Mouse (Mus musculus) midbrain, embryonic 14.5 days (tissue): ENCODE data around the gene Cytl1. TPM values are rescaled to one million over a fixed set of nuclear protein-coding genes. Genes with fewer than 3 reads are reported as not detected.

Experiments
- ATAC-seq: fragments of 200-750 bp; cut with Nextera tagmentation; 2 replicates; pipeline ENCODE4 v1.8.0; 2017; ENCODE audit warnings: moderate number of reproducible peaks, moderate library complexity; ENCODE audit not compliant: low FRiP score, low TSS enrichment
- DNase-seq: peaks from one replicate; pipeline ENCODE4 v3.0.0-alpha.2; 2015
- H3K27ac ChIP-seq: fragments of 300-500 bp; sonication (generic); replicated peaks from 2 replicates; pipeline ENCODE4 v1.5.1; 2014; ENCODE audit warnings: mild to moderate bottlenecking, low read depth, low read length, moderate library complexity
- H3K27me3 ChIP-seq: fragments of 300-500 bp; sonication (generic); 2 replicates; pipeline ENCODE4 v1.6.1; 2014; ENCODE audit warnings: low read length, control low read depth, mixed read lengths; ENCODE audit not compliant: control insufficient read depth, insufficient read depth
- H3K36me3 ChIP-seq: fragments of 300-500 bp; sonication (generic); 2 replicates; pipeline ENCODE4 v1.6.1; 2014; ENCODE audit warnings: low read length, control low read depth; ENCODE audit not compliant: control insufficient read depth, insufficient read depth
- H3K4me1 ChIP-seq: fragments of 300-500 bp; sonication (generic); 2 replicates; pipeline ENCODE4 v1.6.1; 2014; ENCODE audit warnings: mild to moderate bottlenecking, antibody characterized with exemption, low read length, control low read depth; ENCODE audit not compliant: control insufficient read depth, insufficient read depth
- H3K4me2 ChIP-seq: fragments of 300-500 bp; sonication (generic); 2 replicates; pipeline ENCODE4 v1.6.1; 2014; ENCODE audit warnings: mild to moderate bottlenecking, low read length, moderate library complexity
- H3K4me3 ChIP-seq: fragments of 300-500 bp; sonication (generic); replicated peaks from 2 replicates; pipeline ENCODE4 v1.5.1; 2014; ENCODE audit warnings: low read depth, low read length
- H3K9ac ChIP-seq: fragments of 300-500 bp; sonication (generic); replicated peaks from 2 replicates; pipeline ENCODE4 v1.6.1; 2014; ENCODE audit warnings: mild to moderate bottlenecking, low read length, moderate library complexity
- H3K9me3 ChIP-seq: fragments of 300-500 bp; sonication (generic); 2 replicates; pipeline ENCODE4 v1.6.1; 2016; ENCODE audit warnings: low read length, control low read depth, mixed read lengths; ENCODE audit not compliant: control insufficient read depth
- WGBS: fragments of 180-500 bp; shearing (Covaris S2); extraction: QIAGEN DNeasy Blood & Tissue Kit; methylation state at CpG from one replicate; pipeline ENCODE4 v1.1.7; 2014; 5-methylcytosine and 5-hydroxymethylcytosine counted together
- polyA plus RNA-seq: library from polyadenylated mRNA; unstranded; fragments of >200 nt; fragmentation: Nextera tagmentation; extraction: Ambion mirVana; gene quantifications from 2 replicates; pipeline ENCODE4 v1.2.1, GENCODE M21; 2014

The Cytl1 gene
- polyA plus RNA-seq, 1 experiment from 2014 or later = not detected

GRCm38 (mm10) chr5:37716505-37717372 is 18.6 kb upstream of the Cytl1 start, which contains the start of gene Stk32b:
Gene Stk32b, minus strand, starts transcription at chr5:37717171.
- DNase-seq (peak; percentile 87), ATAC-seq (peak; percentile 87)
- under 1% methylated on average over 40 of the region's 40 CpGs for WGBS
- Histone ChIP-seq H3K4me3 (peak within 1 kb of the TSS; percentile 60), H3K27ac (peak within 1 kb of the TSS; percentile 85), H3K4me2 (peak within 1 kb of the TSS; percentile 77), H3K9ac (peak within 1 kb of the TSS; percentile 83), H3K27me3 (peaks cover 12% of the 10 kb centered on the region; the same call in 1 of the 2 replicates), H3K4me1 (0 out of 2 replicates have a peak, but pooled peaks cover 4% of the 10 kb centered on the region), H3K9me3 (no peaks in the 10 kb centered on the region; the same call in 1 of the 2 replicates), H3K36me3 (no peaks in the 10 kb centered on the region)

- ATAC-seq (peak; percentile 56; the same call in 1 of the 2 replicates), DNase-seq (peak; percentile 89)
- Histone ChIP-seq H3K27me3 (peaks cover 12% of the 10 kb centered on the region; the same call in 1 of the 2 replicates), H3K9me3 (no peaks in the 10 kb centered on the region; the same call in 1 of the 2 replicates), H3K27ac (peak overlapping the region; percentile 85), H3K36me3 (no peaks in the 10 kb centered on the region), H3K9ac (peak overlapping the region; percentile 83), H3K4me2 (peak overlapping the region; percentile 77), H3K4me3 (peak overlapping the region; percentile 60), H3K4me1 (0 out of 2 replicates have a peak, but pooled peaks cover 4% of the 10 kb centered on the region)
- 1% methylated on average over 14 of the region's 14 CpGs for WGBS
Measured at GRCm38 (mm10) chr5:37717384-37717963, 17.8 kb upstream of the Cytl1 start.

GRCm38 (mm10) chr5:37720670-37721069 is 14.6 kb upstream of the Cytl1 start:
- ATAC-seq (no peak), DNase-seq (peak; percentile 46)
- Histone ChIP-seq H3K27me3 (peaks cover 12% of the 10 kb centered on the region; the same call in 1 of the 2 replicates), H3K36me3 (no peaks in the 10 kb centered on the region), H3K9me3 (no peaks in the 10 kb centered on the region), H3K4me3 (no peak overlapping the region), H3K4me1 (0 out of 2 replicates have a peak, but pooled peaks cover 3% of the 10 kb centered on the region), H3K9ac (no peak overlapping the region), H3K27ac (peak overlapping the region; percentile 37; the same call in 1 of the 2 replicates), H3K4me2 (no peak overlapping the region)
- WGBS = 30% methylated on average over 6 of the region's 6 CpGs

- no peak for ATAC-seq
- H3K9ac ChIP-seq = no peak overlapping the region
- WGBS = 73% methylated on average over 4 of the region's 4 CpGs
Measured at GRCm38 (mm10) chr5:37725220-37725886, 10.0 kb upstream of the Cytl1 start.

GRCm38 (mm10) chr5:37730781-37731180 is 4.5 kb upstream of the Cytl1 start:
- H3K4me3 ChIP-seq = no peak overlapping the region
- no peaks in the 10 kb centered on the region for H3K36me3 ChIP-seq
- no peaks in the 10 kb centered on the region for H3K9me3 ChIP-seq
- 94% methylated on average over 2 of the region's 2 CpGs for WGBS
- DNase-seq (no peak), ATAC-seq (no peak)
- H3K9ac ChIP-seq = no peak overlapping the region
- no peaks in the 10 kb centered on the region for H3K4me1 ChIP-seq
- H3K27me3 ChIP-seq = no peaks in the 10 kb centered on the region
- no peak overlapping the region for H3K27ac ChIP-seq
- H3K4me2 ChIP-seq = no peak overlapping the region

More at GRCm38 (mm10) chr5:37725220-37725886, 10.0 kb upstream of the Cytl1 start:
- Histone ChIP-seq H3K4me2 (no peak overlapping the region), H3K36me3 (no peaks in the 10 kb centered on the region), H3K9me3 (no peaks in the 10 kb centered on the region), H3K4me1 (no peaks in the 10 kb centered on the region), H3K27me3 (no peaks in the 10 kb centered on the region), H3K4me3 (no peak overlapping the region), H3K27ac (no peak overlapping the region)
- DNase-seq = no peak

GRCm38 (mm10) chr5:37736213-37736612 is 894 bp downstream of the Cytl1 start:
- no peak overlapping the region for H3K9ac ChIP-seq
- no peaks in the 10 kb centered on the region for H3K4me1 ChIP-seq
- no peaks in the 10 kb centered on the region for H3K36me3 ChIP-seq
- no peaks in the 10 kb centered on the region for H3K27me3 ChIP-seq
- no peak overlapping the region for H3K4me3 ChIP-seq
- DNase-seq = peak; percentile 44
- H3K4me2 ChIP-seq = no peak overlapping the region
- ATAC-seq = no peak
- H3K9me3 ChIP-seq = no peaks in the 10 kb centered on the region
- whole genome bisulfite sequencing = 51% methylated on average over 7 of the region's 7 CpGs
- H3K27ac ChIP-seq = no peak overlapping the region

GRCm38 (mm10) chr5:37743889-37744707 is 8.8 kb downstream of the Cytl1 start:
- ATAC-seq (no peak), DNase-seq (no peak)
- no peaks in the 10 kb centered on the region for H3K4me1 ChIP-seq
- H3K27ac ChIP-seq = no peak overlapping the region
- no peaks in the 10 kb centered on the region for H3K36me3 ChIP-seq
- H3K4me3 ChIP-seq = no peak overlapping the region
- no peaks in the 10 kb centered on the region for H3K27me3 ChIP-seq
- no peak overlapping the region for H3K9ac ChIP-seq
- WGBS = 80% methylated on average over 13 of the region's 13 CpGs
- H3K9me3 ChIP-seq = peaks cover 7% of the 10 kb centered on the region; the same call in 1 of the 2 replicates
- no peak overlapping the region for H3K4me2 ChIP-seq
